Mouse (Mus musculus): ENCODE measurements around the gene Hspa1l.
A peak's percentile ranks its signal among the peaks of the same experiment; 100 is the strongest.
"Not testable (repeated sequence)": the region's sequence is repeated elsewhere in the genome, so short reads cannot be mapped to it uniquely, and the experiment has no call there.

Hspa1l gene

DNA sequence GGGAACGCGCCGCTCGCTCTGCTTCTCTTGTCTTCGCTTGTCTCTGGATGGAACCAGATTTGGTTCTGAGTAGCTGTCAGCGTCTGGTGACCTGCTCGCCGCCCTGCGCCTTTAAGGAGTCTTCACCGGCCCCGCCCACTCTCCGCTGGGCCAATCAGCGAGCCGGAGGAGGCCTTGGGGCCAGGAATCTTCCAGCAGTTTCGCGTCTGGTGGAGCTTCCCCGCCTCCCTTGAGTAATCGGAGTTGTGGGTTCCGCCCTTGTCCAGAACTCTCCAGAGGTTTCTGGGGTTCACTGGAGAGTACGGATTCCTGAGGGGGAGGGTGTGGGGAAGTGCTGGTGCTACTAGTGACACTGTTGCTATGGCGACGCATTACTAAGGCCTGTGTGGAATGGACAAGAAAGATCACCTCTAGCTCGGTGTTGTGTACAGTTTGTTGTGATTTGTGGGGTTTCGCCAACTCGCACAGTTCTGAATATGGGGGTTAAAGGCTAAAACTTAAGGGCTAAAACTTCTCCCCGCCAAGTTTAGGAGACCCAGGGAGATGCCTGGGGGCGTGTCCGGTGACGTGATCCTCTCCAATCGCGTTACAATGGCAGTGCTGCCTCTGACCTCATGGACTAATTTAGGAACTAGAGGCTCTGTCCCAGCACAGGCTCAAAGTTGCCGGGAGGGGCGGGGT, at the start of gene Hspa1l, which contains the start of gene Hspa1a:
TSS of gene Hspa1l (plus strand) at position 635 of the 681 bp plus-strand sequence.
TSS of gene Hspa1a (minus strand) at position 88 of the 681 bp plus-strand sequence.
- peak; percentile 24 to 39 for DNase-seq (ENCODE audit: low spot score in 2 of 2)

DNA sequence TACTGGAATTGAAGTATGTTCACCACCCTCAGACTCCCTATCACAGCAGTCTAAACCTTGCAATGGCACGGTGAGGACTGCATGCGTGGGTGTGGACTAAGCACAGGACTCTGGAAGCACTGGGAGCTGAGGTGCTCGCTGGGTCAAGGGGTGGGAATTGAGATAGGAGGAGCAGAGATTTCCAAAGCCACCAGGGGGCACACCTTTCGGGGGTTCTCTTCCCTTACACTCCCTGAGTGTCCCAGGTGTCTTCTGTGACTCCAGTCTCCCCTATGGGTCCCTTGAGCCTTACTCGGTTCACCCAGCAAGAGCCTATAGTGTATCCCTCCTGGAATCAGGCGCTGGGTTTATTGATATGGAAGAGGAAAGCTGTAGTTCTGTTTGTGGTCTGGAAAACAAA, 49.6 kb upstream of the Hspa1l start:
- no peak for DNase-seq (ENCODE audit: low spot score in 2 of 2)

DNA sequence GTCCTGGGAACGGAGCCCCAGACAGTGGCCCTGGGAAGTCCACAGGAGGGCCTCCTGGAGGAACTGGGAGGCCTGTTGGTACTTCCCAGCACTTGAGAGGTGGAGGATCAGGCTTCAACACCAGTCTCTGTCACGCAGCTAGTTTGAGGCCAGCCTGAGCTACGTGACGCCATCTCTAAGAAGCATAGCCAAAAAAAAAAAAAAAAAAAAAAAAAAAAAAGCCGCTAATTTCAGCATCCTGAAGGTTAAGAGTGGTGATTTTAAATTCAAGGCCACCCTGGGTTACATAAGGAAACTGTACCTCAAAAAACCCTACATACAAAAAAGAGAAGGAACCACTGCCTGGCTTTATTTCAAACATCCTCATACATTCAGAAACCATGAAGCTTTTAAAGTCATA, 48.2 kb upstream of the Hspa1l start:
- DNase-seq (ENCODE audit: low spot score in 2 of 2) = no peak

DNA sequence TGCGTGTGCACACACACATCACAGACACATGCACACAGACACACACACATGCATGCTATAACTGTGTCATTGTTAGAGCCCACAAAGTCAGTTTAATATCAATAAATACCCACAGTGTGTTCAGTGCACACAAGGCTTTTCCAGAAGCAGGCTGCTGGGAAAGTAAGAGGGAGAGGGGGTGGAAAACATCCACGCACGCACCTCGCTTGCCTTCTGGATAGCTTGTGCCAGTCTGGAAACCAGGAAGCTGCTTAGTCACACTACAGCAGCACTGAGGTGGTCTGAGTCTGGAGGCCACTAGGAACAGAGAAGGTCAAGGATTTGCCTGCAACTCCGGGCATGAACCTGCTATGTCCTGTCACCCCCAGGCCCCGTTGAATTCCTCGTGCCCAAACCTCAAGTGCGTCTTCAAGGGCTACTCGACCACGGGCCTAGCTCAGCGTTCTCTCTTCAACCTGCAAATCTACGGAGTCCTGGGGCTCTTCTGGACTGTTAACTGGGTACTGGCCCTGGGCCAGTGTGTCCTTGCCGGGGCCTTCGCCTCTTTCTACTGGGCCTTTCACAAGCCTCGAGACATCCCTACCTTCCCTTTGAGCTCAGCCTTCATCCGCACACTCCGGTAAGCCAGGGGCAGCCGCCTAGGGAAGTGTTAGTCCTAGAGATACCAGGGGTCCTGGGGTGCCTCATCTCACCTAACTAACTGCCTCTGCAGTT, 45.0 kb upstream of the Hspa1l start:
- no peak for DNase-seq (ENCODE audit: low spot score in 2 of 2)

DNA sequence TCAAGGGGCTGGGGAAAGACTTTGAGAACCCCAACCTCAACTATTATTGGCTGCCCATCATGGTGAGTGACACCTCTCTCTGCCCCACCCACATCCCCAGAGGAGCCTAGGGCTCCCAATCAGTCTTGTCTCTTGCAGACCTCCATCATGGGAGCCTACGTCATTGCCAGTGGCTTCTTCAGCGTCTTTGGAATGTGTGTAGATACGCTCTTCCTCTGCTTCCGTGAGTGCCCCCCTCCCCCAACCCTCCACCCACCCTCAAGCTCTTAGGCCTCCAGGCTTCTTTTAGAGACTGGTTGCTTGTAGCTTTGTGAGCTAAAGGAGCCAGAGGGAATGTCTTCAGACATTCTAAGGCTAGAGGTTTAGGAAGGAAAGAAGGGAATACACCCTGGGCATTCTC, 43.7 kb upstream of the Hspa1l start:
- no peak for DNase-seq (ENCODE audit: low spot score in 2 of 2)

DNA sequence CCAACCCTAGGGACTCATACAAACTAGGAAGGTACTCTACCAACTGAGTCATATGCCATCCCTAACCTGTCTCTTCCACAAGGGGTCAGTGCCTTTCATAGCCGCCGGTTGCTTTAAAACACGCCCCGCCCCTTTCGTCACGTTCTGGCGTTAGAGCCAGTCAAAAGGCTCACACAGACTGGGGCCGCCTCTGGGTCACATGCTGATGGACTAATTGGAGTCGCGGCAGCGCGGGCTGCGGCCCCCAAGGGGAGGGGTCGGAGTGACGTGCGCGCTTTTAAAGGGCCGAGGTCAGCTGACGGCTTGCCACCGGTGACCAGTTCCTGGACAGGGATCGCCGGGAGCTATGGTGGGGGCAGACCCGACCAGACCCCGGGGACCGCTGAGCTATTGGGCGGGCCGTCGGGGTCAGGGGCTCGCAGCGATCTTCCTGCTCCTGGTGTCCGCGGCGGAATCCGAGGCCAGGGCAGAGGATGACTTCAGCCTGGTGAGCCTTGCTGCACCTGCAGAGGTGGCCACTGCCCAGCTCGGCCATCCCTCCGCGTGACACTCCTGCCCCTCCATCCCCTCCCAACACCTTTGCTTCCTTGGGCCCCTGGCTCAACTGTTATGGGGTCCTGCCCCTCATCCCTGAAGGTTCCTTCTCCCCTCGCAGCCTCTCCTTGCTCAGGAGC, 41.3 kb upstream of the Hspa1l start, which contains the start of gene Neu1:
TSS of gene Neu1 (plus strand) at position 193 of the 674 bp plus-strand sequence.
- peak; percentile 84 to 92 for DNase-seq (ENCODE audit: low spot score in 2 of 2)

DNA sequence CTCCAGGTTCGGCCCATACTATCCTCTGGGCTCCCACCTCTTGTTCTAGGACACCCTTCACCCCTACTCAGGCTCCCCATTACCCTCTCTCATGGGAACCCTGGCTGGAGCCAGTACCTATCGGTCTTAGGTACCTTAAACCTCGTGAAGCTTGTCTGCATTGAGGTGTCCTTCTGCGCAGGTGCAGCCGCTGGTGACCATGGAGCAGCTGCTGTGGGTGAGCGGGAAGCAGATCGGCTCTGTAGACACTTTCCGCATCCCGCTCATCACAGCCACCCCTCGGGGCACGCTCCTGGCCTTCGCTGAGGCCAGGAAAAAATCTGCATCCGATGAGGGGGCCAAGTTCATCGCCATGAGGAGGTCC, 40.8 kb upstream of the Hspa1l start:
- DNase-seq (ENCODE audit: low spot score in 2 of 2) = no peak

DNA sequence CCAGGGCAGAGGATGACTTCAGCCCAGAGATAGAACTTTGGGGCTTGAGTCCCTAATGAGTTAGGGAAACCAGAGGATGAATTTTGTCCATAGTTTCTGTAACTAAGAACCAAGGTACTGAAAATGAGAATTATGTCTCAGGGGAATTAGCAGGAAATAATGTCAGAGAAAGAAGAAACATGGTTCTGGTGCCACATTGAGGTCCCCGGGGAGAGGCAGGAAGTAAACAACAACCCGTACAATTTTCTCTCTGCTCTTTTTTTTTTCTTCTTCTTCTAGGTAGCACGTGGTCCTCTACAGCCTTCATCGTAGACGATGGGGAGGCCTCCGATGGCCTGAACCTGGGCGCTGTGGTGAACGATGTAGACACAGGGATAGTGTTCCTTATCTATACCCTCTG, 40.2 kb upstream of the Hspa1l start:
- DNase-seq (ENCODE audit: low spot score in 2 of 2) = no peak

DNA sequence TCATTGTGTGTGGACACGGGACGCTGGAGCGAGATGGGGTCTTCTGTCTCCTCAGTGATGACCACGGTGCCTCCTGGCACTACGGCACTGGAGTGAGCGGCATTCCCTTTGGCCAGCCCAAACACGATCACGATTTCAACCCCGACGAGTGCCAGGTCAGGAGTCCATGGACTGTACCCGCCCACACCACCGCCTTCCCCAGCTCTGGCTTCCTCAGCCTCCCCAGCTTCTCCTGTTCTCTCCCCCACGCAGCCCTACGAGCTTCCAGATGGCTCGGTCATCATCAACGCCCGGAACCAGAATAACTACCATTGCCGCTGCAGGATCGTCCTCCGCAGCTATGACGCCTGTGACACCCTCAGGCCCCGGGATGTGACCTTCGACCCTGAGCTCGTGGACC, 38.5 kb upstream of the Hspa1l start:
- DNase-seq (ENCODE audit: low spot score in 2 of 2) = no peak

DNA sequence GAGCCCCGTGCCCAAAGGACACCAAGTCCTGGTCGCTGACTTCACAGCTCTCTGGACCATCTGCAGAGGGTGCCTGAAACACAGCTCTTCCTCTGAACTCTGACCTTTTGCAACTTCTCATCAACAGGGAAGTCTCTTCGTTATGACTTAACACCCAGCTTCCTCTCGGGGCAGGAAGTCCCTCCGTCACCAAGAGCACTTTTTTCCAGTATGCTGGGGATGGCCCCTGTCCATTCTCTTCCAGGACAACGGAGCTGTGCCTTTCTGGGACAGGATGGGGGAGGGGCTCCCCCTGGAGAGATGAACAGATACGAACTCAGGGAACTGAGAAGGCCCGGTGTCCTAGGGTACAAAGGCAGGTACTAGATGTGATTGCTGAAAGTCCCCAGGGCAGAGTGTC, 37.7 kb upstream of the Hspa1l start:
- DNase-seq (ENCODE audit: low spot score in 2 of 2) = no peak

DNA sequence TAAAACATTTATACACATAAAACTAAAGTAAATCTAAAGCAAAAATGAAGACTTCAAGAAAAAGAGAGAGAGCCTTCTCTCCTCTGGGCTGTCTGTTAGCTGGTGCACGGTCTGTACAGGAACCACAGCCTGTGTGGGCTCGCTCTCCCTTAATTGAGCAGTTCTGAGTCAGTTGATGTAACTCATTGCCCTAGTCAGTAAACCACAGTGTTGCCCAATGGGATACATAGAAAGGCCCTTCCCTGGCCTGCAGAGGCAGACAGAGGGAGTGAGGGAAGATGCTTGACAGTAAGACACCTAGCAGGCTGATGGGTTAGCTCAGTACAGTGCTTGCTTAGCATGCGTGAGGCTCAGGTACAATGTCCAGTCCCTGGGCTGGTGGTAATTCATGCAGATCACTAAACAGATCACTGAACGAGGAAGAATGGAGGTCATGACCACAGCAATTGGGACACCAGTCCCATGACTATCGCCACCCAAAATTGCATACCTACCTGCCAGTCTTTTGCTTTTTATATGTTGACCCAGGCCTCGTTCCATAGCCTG, 34.5 kb upstream of the Hspa1l start:
- no peak for DNase-seq (ENCODE audit: low spot score in 2 of 2)

DNA sequence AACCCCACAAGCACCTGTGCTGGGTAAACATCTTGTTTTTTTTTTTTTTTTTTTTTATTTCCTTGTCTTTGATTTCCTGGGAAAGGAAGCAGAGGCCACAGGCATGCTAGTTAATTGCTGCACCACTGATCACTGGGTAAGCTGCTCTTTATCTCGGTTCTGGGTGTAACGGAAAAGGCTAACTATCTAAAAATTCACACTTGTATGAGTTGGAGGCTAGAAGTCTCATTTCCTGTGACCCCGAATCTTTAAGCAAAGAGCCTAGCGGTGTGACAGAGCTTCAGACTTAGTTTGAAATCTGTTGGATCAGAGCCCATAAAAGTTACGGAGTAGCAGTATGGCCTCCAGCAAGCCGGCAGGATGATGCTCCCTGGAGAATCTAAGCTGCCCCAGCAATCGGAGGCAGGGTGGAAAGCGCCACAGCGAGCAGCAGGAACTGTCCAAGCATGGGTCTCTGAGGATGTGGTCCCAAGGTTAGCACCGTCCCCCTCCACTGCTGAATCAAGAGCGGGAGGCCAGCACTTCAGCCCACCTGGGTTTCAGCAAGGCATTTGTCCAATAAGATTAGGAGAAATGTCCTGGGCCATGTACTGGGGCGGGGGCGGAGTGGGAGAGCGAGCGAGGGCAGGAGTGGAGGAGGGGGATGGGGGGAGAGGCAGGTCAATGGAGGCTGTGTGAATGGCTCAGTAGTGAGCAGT, 31.0 kb upstream of the Hspa1l start:
- no peak for DNase-seq (ENCODE audit: low spot score in 2 of 2)

DNA sequence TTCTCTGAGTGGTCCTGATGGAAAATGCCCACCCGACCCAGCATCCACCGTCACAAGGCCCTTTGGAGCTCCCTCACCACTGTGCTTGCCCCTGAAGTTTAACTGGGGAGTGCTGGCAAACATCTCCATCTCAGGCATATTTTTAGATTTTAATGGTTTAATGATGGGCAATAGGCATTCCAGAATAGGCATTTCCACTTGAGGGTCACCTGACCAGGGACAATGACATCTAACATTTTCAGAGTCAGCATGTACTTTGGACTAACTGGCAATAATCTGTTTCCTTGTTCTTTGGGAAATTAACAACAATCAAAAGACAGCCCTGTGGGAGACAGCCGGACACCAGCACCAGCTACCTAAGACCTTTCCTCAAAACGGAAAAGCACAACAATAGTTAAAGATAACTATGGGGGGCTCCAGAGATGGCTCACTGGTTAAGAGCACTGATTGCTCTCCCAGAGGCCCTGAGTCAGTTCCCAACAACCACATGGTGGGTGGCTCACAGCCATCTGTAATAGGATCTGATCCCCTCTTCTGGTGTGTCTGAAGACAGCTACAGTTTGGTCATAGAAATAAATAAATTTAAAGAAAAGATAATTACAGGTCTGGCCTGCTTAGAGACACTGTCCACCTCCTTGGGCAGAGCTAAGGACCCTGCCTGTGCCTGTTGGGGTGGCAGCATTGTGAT, 29.2 kb upstream of the Hspa1l start:
- DNase-seq (ENCODE audit: low spot score in 2 of 2) = no peak

DNA sequence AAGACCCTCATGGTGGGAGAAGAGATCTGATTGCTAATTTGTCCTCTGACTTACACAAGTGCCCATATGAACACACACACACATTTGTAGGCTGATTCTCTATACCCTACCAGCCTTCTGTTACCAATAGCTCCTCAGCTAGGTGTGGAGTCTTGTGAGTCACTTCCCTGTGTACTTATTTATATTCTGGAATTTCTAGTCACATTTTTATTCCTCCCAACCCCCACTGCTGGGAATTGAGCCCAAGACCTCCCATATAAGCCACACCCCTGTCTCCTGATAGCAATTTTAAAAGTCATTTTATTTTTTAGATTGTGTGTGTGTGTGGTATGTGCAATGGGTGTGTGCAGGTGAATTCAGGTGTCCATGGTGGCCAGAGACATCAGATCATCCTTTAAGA, 28.1 kb upstream of the Hspa1l start:
- DNase-seq (ENCODE audit: low spot score in 2 of 2) = no peak

DNA sequence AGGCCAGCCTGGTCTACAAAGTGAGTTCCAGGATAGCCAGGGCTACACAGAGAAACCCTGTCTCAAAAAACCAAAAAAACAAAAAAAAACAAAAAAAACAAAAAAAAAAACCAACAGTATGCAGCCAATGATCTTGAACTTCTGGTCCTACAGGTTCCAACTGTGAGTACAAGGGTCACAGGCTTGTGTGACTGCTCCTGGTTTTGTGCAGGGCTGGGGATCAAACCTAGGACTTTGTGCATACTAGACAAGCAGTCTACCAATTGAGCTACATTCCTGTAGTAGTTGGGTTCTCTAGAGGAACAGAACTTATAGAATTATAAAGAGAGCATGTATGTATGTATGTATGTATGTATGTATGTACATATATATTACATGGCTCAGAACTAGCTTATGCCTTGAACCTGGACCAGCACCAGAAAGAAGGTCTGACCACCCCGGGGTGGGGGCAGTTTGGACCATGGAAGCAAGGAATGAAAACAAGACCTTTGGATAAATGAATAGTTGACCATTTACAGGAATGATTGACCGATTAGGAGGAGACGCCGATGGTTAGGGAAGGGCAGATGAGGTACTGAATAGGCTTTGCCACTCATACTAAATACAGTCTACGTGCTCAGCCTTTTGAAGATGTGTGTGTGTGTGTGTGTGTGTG, 25.9 kb upstream of the Hspa1l start:
- DNase-seq (ENCODE audit: low spot score in 2 of 2) = no peak

DNA sequence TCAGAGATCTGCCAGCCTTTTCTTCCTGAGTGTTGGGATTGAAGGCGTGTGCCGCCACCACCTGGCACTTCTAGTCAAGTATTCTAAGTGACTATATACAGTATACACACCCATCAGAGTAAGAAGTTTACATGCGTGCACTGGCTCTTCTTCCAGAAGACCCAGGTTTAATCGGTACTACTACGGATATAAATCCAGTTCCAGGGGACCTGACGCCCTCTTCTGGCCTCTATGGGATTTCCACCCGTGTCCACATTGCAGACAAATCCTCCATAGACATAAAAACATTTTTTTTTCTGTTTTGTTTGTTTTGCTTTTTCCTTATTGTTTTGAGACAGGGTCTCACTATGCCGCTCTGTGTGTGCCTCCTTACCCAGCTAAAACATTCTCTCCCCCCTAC, 24.9 kb upstream of the Hspa1l start:
- no peak for DNase-seq (ENCODE audit: low spot score in 2 of 2)

DNA sequence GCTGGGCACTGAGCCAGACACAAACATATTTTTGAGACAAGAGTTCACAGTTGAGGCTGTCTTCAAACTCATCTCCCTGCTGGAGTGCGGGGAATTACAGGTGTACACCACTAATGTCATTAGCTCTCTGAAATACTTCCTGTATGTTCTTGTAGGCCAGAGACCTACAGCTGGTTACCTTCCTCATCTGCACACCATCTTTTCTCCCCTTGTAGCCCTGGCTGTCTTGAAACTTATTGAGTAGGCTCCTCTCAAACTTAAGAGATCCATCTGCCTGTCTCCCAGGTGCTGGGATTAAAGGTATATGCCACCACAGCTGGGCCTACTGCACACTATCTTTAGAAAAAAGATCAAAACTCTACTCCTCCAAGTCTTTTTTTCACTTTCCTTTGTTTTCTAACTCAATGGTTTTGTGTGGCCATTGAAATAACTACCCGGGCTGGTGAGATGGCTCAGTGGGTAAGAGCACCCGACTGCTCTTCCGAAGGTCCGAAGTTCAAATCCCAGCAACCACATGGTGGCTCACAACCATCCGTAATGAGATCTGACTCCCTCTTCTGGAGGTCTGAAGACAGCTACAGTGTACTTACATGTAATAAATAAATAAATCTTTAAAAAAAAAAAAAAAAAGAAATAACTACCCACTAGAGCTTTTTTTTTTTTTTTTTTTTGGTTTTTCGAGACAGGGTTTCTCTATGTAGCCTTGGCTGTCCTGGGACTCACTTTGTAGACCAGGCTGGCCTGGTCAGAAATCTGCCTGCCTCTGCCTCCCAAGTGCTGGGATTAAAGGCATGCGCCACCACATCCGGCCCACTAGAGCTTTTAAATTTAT, 23.6 kb upstream of the Hspa1l start:
- not testable (repeated sequence) for DNase-seq (ENCODE audit: low spot score in 2 of 2)

DNA sequence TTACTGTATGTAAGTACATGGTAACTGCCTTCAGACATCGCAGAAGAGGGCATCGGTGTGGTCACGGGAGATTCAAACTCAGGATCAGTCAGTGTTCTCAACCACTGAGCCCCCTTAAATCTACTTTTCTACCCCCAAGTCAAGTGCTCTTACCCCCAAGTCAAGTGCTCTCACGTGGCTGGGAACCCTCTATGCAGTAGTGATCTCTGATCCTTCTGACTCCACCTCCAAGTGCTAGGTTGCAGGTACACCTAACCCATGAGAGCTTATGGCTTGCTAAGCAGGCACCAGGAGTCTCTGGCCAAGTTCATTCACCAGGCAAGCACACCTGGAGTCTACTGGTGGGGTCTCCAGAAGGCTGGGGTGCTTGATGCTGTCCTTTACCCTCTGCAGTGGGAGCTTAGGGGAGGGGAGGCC, 22.9 kb upstream of the Hspa1l start:
- no peak for DNase-seq (ENCODE audit: low spot score in 2 of 2)

DNA sequence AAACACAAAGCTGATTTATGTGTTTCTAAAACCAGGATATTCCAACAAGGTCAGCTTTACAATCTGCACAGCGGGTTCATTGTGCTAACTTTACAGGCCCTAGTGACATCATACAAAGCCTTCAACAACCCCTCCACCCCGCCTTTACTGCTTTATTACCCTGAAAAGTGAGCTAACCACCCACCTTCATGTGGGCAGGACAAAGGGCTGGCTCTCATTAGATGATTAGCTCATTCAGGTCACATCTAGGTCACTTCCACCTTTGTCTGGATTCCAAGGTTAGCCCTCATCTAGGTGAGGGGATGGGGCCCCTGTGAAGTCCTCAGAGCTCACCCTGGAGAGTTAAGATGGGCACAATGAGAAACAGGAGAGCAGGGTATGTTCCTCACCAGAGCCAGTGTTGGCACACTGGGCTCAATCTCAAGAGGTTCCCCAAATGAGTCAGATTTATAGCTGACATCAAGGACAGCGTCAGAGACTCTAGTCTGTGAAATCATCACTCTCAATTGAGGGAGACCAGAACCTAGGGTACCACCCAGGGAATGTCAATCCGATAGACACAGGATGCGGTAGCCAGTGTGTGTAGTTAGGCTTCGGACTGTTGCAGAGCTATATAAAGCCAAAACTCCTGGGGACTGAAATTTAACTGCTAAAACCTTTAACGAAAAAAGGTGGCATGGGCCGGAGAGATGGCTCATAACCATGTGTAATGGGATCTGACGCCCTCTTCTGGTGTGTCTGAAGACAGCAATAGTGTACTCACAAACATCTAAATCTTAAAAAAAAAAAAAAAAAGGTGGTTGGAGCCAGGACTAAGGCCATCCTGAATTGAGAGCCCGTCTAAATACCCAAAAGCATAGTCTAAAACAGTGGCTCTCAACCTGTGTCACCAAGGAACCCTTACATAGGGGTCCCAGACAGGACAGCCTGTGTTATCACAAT, 21.7 kb upstream of the Hspa1l start:
- DNase-seq (ENCODE audit: low spot score in 2 of 2) = no peak

Measured in spleen, postnatal 14 days (tissue).